Mouse (Mus musculus) kidney, embryonic 15.5 days (tissue): ENCODE measurements around the gene Apon. TPM values are rescaled to one million over a fixed set of nuclear protein-coding genes. Genes with fewer than 3 reads are reported as not detected.
A peak's percentile ranks its signal among the peaks of the same experiment; 100 is the strongest.
"Not testable (repeated sequence)": the region's sequence is repeated elsewhere in the genome, so short reads cannot be mapped to it uniquely, and the experiment has no call there.

ENCODE experiments used
- ATAC-seq: fragments of 200-750 bp; cut with Nextera tagmentation; replicated peaks from 2 replicates; pipeline ENCODE4 v1.8.0; 2017; ENCODE audit warnings: moderate TSS enrichment; ENCODE audit not compliant: low FRiP score
- H3K27ac ChIP-seq: fragments of 300-500 bp; sonication (generic); 2 replicates; pipeline ENCODE4 v1.5.1; 2015; ENCODE audit warnings: mild to moderate bottlenecking, inconsistent platforms
- H3K27me3 ChIP-seq: fragments of 300-500 bp; sonication (generic); 2 replicates; pipeline ENCODE4 v1.6.1; 2015; ENCODE audit warnings: inconsistent platforms
- H3K36me3 ChIP-seq: fragments of 300-500 bp; sonication (generic); 2 replicates; pipeline ENCODE4 v1.6.1; 2015; ENCODE audit warnings: inconsistent platforms
- H3K4me1 ChIP-seq: fragments of 300-500 bp; sonication (generic); 2 replicates; pipeline ENCODE4 v1.6.1; 2015; ENCODE audit warnings: inconsistent platforms
- H3K4me2 ChIP-seq: fragments of 300-500 bp; sonication (generic); 2 replicates; pipeline ENCODE4 v1.6.1; 2015; ENCODE audit warnings: moderate library complexity, mild to moderate bottlenecking, inconsistent platforms
- H3K4me3 ChIP-seq: fragments of 300-500 bp; sonication (generic); replicated peaks from 2 replicates; pipeline ENCODE4 v1.5.1; 2015; ENCODE audit warnings: mild to moderate bottlenecking, inconsistent platforms
- H3K9ac ChIP-seq: fragments of 300-500 bp; sonication (generic); 2 replicates; pipeline ENCODE4 v1.6.1; 2015; ENCODE audit warnings: mild to moderate bottlenecking, inconsistent platforms
- H3K9me3 ChIP-seq: fragments of 300-500 bp; sonication (generic); replicated peaks from 2 replicates; pipeline ENCODE4 v1.6.1; 2016; ENCODE audit warnings: inconsistent platforms
- whole genome bisulfite sequencing: fragments of 180-500 bp; shearing (Covaris S2); methylation state at CpG from one replicate; pipeline ENCODE4 v1.1.7; 2015; ENCODE audit warnings: mixed read lengths; 5-methylcytosine and 5-hydroxymethylcytosine counted together
- polyA plus RNA-seq: library from polyadenylated mRNA; unstranded; fragments of >200 nt; fragmentation: Nextera tagmentation; extraction: Ambion mirVana; gene quantifications from 2 replicates; pipeline ENCODE4 v1.2.1, GENCODE M21; 2015

Apon gene
- polyA plus RNA-seq, 1 experiment from 2014 or later, result 0.45 TPM

- 92% methylated on average over 14 of the region's 14 CpGs for WGBS
- no peak overlapping the region for H3K4me2 ChIP-seq
- no peak overlapping the region for H3K27ac ChIP-seq
- H3K9me3 ChIP-seq, result no peaks in the 10 kb centered on the region
- H3K4me3 ChIP-seq, result no peak overlapping the region
- H3K36me3 ChIP-seq, result peaks cover 63% of the 10 kb centered on the region
- H3K9ac ChIP-seq, result no peak overlapping the region
- no peaks in the 10 kb centered on the region for H3K27me3 ChIP-seq
- ATAC-seq, result no peak
- H3K4me1 ChIP-seq, result no peaks in the 10 kb centered on the region
These were observed 27.8 kb downstream of the Apon start for GRCm38 (mm10) chr10:128281682-128282081.

- Histone ChIP-seq H3K9me3 (no peaks in the 10 kb centered on the region), H3K9ac (no peak overlapping the region), H3K27me3 (no peaks in the 10 kb centered on the region), H3K4me2 (no peak overlapping the region), H3K36me3 (peaks cover 61% of the 10 kb centered on the region), H3K4me3 (no peak overlapping the region), H3K4me1 (no peaks in the 10 kb centered on the region), H3K27ac (no peak overlapping the region)
- 71% methylated on average over 20 of the region's 20 CpGs for WGBS
- no peak for ATAC-seq
These were observed 29.1 kb downstream of the Apon start for GRCm38 (mm10) chr10:128282886-128283450.

GRCm38 (mm10) chr10:128283604-128284579, 30.0 kb downstream of the Apon start:
- H3K4me2 ChIP-seq, result no peak overlapping the region
- H3K27me3 ChIP-seq, result no peaks in the 10 kb centered on the region
- H3K27ac ChIP-seq, result no peak overlapping the region
- no peak overlapping the region for H3K4me3 ChIP-seq
- H3K9ac ChIP-seq, result no peak overlapping the region
- no peaks in the 10 kb centered on the region for H3K4me1 ChIP-seq
- ATAC-seq, result peak; percentile 43; the same call in 1 of the 2 replicates
- H3K36me3 ChIP-seq, result peaks cover 60% of the 10 kb centered on the region
- H3K9me3 ChIP-seq, result no peaks in the 10 kb centered on the region
- 65% methylated on average over 31 of the region's 31 CpGs for WGBS

- not testable (repeated sequence) for H3K9ac ChIP-seq, H3K27me3 ChIP-seq, H3K27ac ChIP-seq, H3K9me3 ChIP-seq, ATAC-seq, H3K4me1 ChIP-seq, H3K4me2 ChIP-seq, H3K4me3 ChIP-seq
- H3K36me3 ChIP-seq, result peaks cover 46% of the 10 kb centered on the region
- WGBS, result 75% methylated on average over 1 of the region's 1 CpGs
These were observed 36.7 kb downstream of the Apon start for GRCm38 (mm10) chr10:128290594-128290993.

GRCm38 (mm10) chr10:128296370-128297090, 42.6 kb downstream of the Apon start:
- Histone ChIP-seq H3K27ac (no peak overlapping the region), H3K27me3 (no peaks in the 10 kb centered on the region), H3K4me1 (peaks cover 5% of the 10 kb centered on the region), H3K9me3 (no peaks in the 10 kb centered on the region), H3K4me3 (no peak overlapping the region), H3K36me3 (peaks cover 14% of the 10 kb centered on the region), H3K4me2 (no peak overlapping the region), H3K9ac (no peak overlapping the region)
- WGBS, result 80% methylated on average over 13 of the region's 13 CpGs
- ATAC-seq, result no peak

GRCm38 (mm10) chr10:128297221-128297620, 43.3 kb downstream of the Apon start:
- Histone ChIP-seq H3K27ac (no peak overlapping the region), H3K9me3 (no peaks in the 10 kb centered on the region), H3K27me3 (no peaks in the 10 kb centered on the region), H3K4me3 (no peak overlapping the region), H3K4me2 (no peak overlapping the region), H3K9ac (no peak overlapping the region), H3K36me3 (peaks cover 7% of the 10 kb centered on the region), H3K4me1 (peaks cover 6% of the 10 kb centered on the region)
- ATAC-seq, result no peak
- WGBS, result 83% methylated on average over 4 of the region's 4 CpGs

- Histone ChIP-seq H3K27ac (no peak overlapping the region), H3K4me2 (no peak overlapping the region), H3K9me3 (no peaks in the 10 kb centered on the region), H3K4me1 (peaks cover 10% of the 10 kb centered on the region), H3K36me3 (0 out of 2 replicates have a peak, but pooled peaks cover 3% of the 10 kb centered on the region), H3K9ac (no peak overlapping the region), H3K27me3 (no peaks in the 10 kb centered on the region), H3K4me3 (no peak overlapping the region)
- 74% methylated on average over 11 of the region's 11 CpGs for WGBS
- no peak; the same call in 1 of the 2 replicates for ATAC-seq
These were observed 43.7 kb downstream of the Apon start for GRCm38 (mm10) chr10:128297622-128298021.

- Histone ChIP-seq H3K27me3 (no peaks in the 10 kb centered on the region), H3K9ac (no peak overlapping the region), H3K4me3 (no peak overlapping the region), H3K36me3 (no peaks in the 10 kb centered on the region), H3K4me1 (peaks cover 10% of the 10 kb centered on the region), H3K9me3 (no peaks in the 10 kb centered on the region), H3K27ac (no peak overlapping the region), H3K4me2 (no peak overlapping the region)
- WGBS, result 71% methylated on average over 6 of the region's 6 CpGs
- no peak for ATAC-seq
These were observed 44.3 kb downstream of the Apon start for GRCm38 (mm10) chr10:128298243-128298642.

- no peak within 1 kb of the TSS for H3K4me2 ChIP-seq
- no peak for ATAC-seq
- no peaks in the 10 kb centered on the region for H3K36me3 ChIP-seq
- H3K27me3 ChIP-seq, result no peaks in the 10 kb centered on the region
- H3K9ac ChIP-seq, result no peak within 1 kb of the TSS
- H3K27ac ChIP-seq, result no peak within 1 kb of the TSS
- peaks cover 12% of the 10 kb centered on the region for H3K4me1 ChIP-seq
- 76% methylated on average over 11 of the region's 11 CpGs for WGBS
- H3K9me3 ChIP-seq, result no peaks in the 10 kb centered on the region
- no peak within 1 kb of the TSS for H3K4me3 ChIP-seq
These were observed 44.8 kb downstream of the Apon start, which contains the start of gene Il23a for GRCm38 (mm10) chr10:128298702-128299171. Gene Il23a, minus strand, starts transcription at chr10:128298752.

GRCm38 (mm10) chr10:128302357-128302756, 48.5 kb downstream of the Apon start:
- no peak for ATAC-seq
- H3K27me3 ChIP-seq, result no peaks in the 10 kb centered on the region
- peak overlapping the region; percentile 57 for H3K9ac ChIP-seq
- H3K4me3 ChIP-seq, result peak overlapping the region; percentile 50
- peak overlapping the region; percentile 81 for H3K4me2 ChIP-seq
- H3K36me3 ChIP-seq, result peaks cover 20% of the 10 kb centered on the region
- H3K9me3 ChIP-seq, result no peaks in the 10 kb centered on the region
- peaks cover 23% of the 10 kb centered on the region for H3K4me1 ChIP-seq
- WGBS, result 43% methylated on average over 3 of the region's 3 CpGs
- peak overlapping the region; percentile 98 for H3K27ac ChIP-seq

GRCm38 (mm10) chr10:128302785-128303125, 48.9 kb downstream of the Apon start:
- H3K9me3 ChIP-seq, result no peaks in the 10 kb centered on the region
- H3K4me3 ChIP-seq, result peak overlapping the region; percentile 50
- under 1% methylated on average over 9 of the region's 9 CpGs for WGBS
- H3K27me3 ChIP-seq, result no peaks in the 10 kb centered on the region
- H3K9ac ChIP-seq, result peak overlapping the region; percentile 57
- peak overlapping the region; percentile 81 for H3K4me2 ChIP-seq
- peaks cover 20% of the 10 kb centered on the region for H3K4me1 ChIP-seq
- H3K36me3 ChIP-seq, result peaks cover 20% of the 10 kb centered on the region
- ATAC-seq, result peak; percentile 47
- peak overlapping the region; percentile 98 for H3K27ac ChIP-seq
